Mouse (Mus musculus): ENCODE data around the gene Rdx. TPM values are rescaled to one million over a fixed set of nuclear protein-coding genes. Genes with fewer than 3 reads are reported as not detected.

Rdx gene
- total and polyA plus RNA-seq, 2 experiments from 2014 or later = 57.1 to 96.2 TPM

DNA sequence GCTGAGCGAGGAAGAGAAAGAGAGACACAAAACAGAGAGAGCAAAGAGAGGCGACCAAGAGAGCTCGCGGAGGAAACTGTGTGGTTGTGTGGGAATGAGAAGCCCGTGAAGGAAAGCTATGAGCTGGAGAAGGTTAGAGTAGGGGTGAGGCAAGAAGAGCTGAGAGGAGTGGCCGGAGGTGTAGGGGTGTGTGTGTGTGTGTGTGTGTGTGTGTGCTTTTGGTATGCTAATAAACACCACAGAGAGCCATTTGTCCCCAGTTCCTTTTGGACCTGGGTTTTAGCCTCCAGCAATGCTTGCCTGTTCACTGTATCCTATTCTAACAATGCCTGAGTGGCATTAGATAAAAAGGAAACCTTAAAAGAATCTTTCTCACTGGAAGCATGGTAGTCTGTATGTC is 78.3 kb downstream of the Rdx start:
- no peaks in the 10 kb centered on the region for H3K9me3 ChIP-seq (ENCODE audit: low read length)
- H3K9ac ChIP-seq (replicated peaks; ENCODE audit: low read length) = no peak overlapping the region

DNA sequence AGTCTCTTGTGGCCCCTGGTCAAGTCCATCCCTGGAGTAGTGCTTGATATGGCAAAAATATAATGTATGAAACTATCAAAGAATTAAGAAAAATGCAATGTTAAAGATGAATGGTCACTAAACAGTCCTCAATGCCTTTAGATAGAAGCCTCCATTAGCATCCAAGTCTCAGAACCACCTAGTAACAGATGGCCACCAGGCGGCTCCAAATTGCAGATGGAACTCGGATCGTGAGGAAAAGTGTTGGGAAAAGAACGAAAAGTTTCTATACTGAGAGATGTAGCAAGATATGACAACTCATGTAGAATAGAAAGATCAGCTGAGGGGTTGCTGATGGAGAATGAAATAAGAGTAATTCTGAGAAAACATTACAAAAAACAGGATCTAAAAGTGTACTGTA is 83.4 kb downstream of the Rdx start:
- H3K4me3 ChIP-seq (ENCODE audit: low read length) = no peak overlapping the region
- H3K36me3 ChIP-seq (ENCODE audit: insufficient read depth, low read length) = no peaks in the 10 kb centered on the region
- no peak overlapping the region for H3K27ac ChIP-seq
- H3K9ac ChIP-seq (replicated peaks; ENCODE audit: low read length) = no peak overlapping the region
- no peaks in the 10 kb centered on the region for H3K4me1 ChIP-seq (ENCODE audit: insufficient read depth, low read length)
- ATAC-seq = no peak
- no peaks in the 10 kb centered on the region for H3K9me3 ChIP-seq (ENCODE audit: low read length)
- peak; percentile 53 for TF ChIP-seq CTCF (IDR thresholded peaks at IDR 0.05; ENCODE audit: low read depth)
- DNase-seq (ENCODE audit: low spot score) = no peak
- H3K4me2 ChIP-seq (ENCODE audit: low read depth, low read length) = no peak overlapping the region
- 71% methylated on average over 4 of the region's 4 CpGs for WGBS
- no peaks in the 10 kb centered on the region for H3K27me3 ChIP-seq (ENCODE audit: insufficient read depth, low read length)

More for the DNA sequence above, 78.3 kb downstream of the Rdx start:
- no peak overlapping the region for H3K4me2 ChIP-seq (ENCODE audit: low read depth, low read length)
- H3K4me1 ChIP-seq (ENCODE audit: insufficient read depth, low read length) = no peaks in the 10 kb centered on the region
- H3K4me3 ChIP-seq (ENCODE audit: low read length) = no peak overlapping the region
- no peak for TF ChIP-seq CTCF (IDR thresholded peaks at IDR 0.05; ENCODE audit: low read depth)
- H3K27me3 ChIP-seq (ENCODE audit: insufficient read depth, low read length) = no peaks in the 10 kb centered on the region
- H3K36me3 ChIP-seq (ENCODE audit: insufficient read depth, low read length) = no peaks in the 10 kb centered on the region; the same call in 1 of the 2 replicates
- ATAC-seq (no peak), DNase-seq (ENCODE audit: low spot score) (no peak)
- 95% methylated on average over 6 of the region's 6 CpGs for WGBS
- H3K27ac ChIP-seq = no peak overlapping the region

DNA sequence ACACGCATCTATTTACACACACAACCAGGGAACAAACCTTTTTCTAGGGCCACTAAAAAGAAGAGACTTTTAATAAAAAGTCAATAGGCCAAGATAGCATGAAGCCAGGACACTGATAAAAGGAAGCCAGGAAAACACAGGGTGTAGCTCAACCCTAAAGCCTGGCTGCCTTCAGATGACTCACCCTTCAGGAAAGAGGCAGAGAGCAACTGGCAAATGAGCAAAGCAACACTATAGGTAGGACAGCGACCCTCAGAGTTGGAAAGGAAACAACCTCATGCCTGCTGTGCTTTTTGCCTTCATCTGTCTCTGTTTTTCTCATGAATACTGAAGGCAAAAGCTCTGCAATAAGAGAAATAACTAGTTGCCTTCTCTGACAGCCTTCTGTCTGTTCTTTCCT is 85.8 kb downstream of the Rdx start:
- no peak for TF ChIP-seq CTCF (IDR thresholded peaks at IDR 0.05; ENCODE audit: low read depth)
- no peaks in the 10 kb centered on the region for H3K27me3 ChIP-seq (ENCODE audit: insufficient read depth, low read length)
- no peaks in the 10 kb centered on the region for H3K9me3 ChIP-seq (ENCODE audit: low read length)
- DNase-seq (ENCODE audit: low spot score) (no peak), ATAC-seq (no peak)
- no peaks in the 10 kb centered on the region for H3K36me3 ChIP-seq (ENCODE audit: insufficient read depth, low read length)
- H3K4me2 ChIP-seq (ENCODE audit: low read depth, low read length) = no peak overlapping the region
- H3K4me3 ChIP-seq (ENCODE audit: low read length) = no peak overlapping the region
- H3K9ac ChIP-seq (replicated peaks; ENCODE audit: low read length) = no peak overlapping the region
- 94% methylated on average over 2 of the region's 2 CpGs for WGBS
- no peak overlapping the region for H3K27ac ChIP-seq
- no peaks in the 10 kb centered on the region for H3K4me1 ChIP-seq (ENCODE audit: insufficient read depth, low read length)

Small RNA genes within 50 kb of the gene (microRNA-seq; reads per million reads assigned to microRNA genes)
- gene Gm27686 (0 to 0.36 reads per million in 2 experiments), gene Mir6244 (0 reads per million in 2 experiments)

Other genes starting within 250 kb of the Rdx start
- gene Fdx1, start 83.6 kb upstream of the Rdx start, total RNA-seq (2014; rRNA removed) = 13.2 and 18.9 TPM in 2 replicates
- 47.6 and 50.7 TPM in 2 replicates for gene Fdx1, start 83.6 kb upstream of the Rdx start, polyA plus RNA-seq (2015; fragmentation: Nextera tagmentation; extraction: Ambion mirVana)
- 10.8 and 11.8 TPM in 2 replicates for gene Zc3h12c, start 121.4 kb downstream of the Rdx start, total RNA-seq (2014; rRNA removed)
- gene Zc3h12c, start 121.4 kb downstream of the Rdx start, polyA plus RNA-seq (2015; fragmentation: Nextera tagmentation; extraction: Ambion mirVana) = 3.4 and 3.5 TPM in 2 replicates

All from hindbrain, postnatal 0 days (tissue).